Mouse (Mus musculus) hindbrain, embryonic 12.5 days (tissue): Measurements from ENCODE around the gene Gskip. TPM values are rescaled to one million over a fixed set of nuclear protein-coding genes. Genes with fewer than 3 reads are reported as not detected.

Experiments
- ATAC-seq: fragments of 200-750 bp; cut with Nextera tagmentation; 2 replicates; pipeline ENCODE4 v1.8.0; 2017; ENCODE audit warnings: moderate TSS enrichment; ENCODE audit not compliant: low FRiP score
- H3K27ac ChIP-seq: fragments of 300-500 bp; sonication (generic); 2 replicates; pipeline ENCODE4 v1.5.1; 2016; ENCODE audit warnings: mild to moderate bottlenecking
- H3K27me3 ChIP-seq: fragments of 300-500 bp; sonication (generic); 2 replicates; pipeline ENCODE4 v1.6.1; 2016; ENCODE audit warnings: mild to moderate bottlenecking
- H3K36me3 ChIP-seq: fragments of 300-500 bp; sonication (generic); 2 replicates; pipeline ENCODE4 v1.6.1; 2016; ENCODE audit warnings: mild to moderate bottlenecking
- H3K4me1 ChIP-seq: fragments of 300-500 bp; sonication (generic); 2 replicates; pipeline ENCODE4 v1.6.1; 2016
- H3K4me2 ChIP-seq: fragments of 300-500 bp; sonication (generic); replicated peaks from 2 replicates; pipeline ENCODE4 v1.6.1; 2016; ENCODE audit warnings: mild to moderate bottlenecking
- H3K4me3 ChIP-seq: fragments of 300-500 bp; sonication (generic); 2 replicates; pipeline ENCODE4 v1.5.1; 2016; ENCODE audit warnings: mild to moderate bottlenecking
- H3K9ac ChIP-seq: fragments of 300-500 bp; sonication (generic); 2 replicates; pipeline ENCODE4 v1.6.1; 2016; ENCODE audit warnings: mild to moderate bottlenecking, moderate library complexity
- H3K9me3 ChIP-seq: fragments of 300-500 bp; sonication (generic); replicated peaks from 2 replicates; pipeline ENCODE4 v1.6.1; 2016; ENCODE audit warnings: mild to moderate bottlenecking
- WGBS: fragments of 180-500 bp; shearing (Covaris S2); methylation state at CpG from one replicate; pipeline ENCODE4 v1.1.7; 2016; 5-methylcytosine and 5-hydroxymethylcytosine counted together
- polyA plus RNA-seq: library from polyadenylated mRNA; unstranded; fragments of >200 nt; fragmentation: Nextera tagmentation; extraction: Ambion mirVana; gene quantifications from 2 replicates; pipeline ENCODE4 v1.2.1, GENCODE M21; 2016

Gskip gene
- polyA plus RNA-seq, 1 experiment from 2014 or later, result 34.5 TPM

DNA sequence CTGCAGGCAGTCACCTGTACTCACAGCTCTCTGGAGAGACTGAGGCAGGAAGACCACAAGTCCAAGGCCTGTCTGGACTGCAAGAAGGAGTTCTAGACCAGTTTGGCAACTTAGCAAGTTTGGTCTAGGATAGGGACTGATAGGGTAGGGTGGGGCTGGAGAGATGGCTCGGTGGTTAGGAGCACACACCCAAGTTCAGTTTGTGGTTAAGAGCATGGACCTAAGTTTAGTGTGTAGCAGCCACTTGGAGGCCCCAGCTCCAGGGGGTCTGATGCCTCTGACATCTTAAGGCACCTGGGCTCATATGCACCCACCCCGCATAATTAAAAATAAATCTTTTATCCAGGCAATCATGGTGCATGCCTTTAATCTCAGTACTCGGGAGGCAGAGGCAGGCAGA lies 42.6 kb downstream of the Gskip start:
- 85% methylated on average over 3 of the region's 3 CpGs for WGBS
- no peak overlapping the region for H3K4me2 ChIP-seq
- ATAC-seq, result no peak

GRCm38 (mm10) chr12:105727964-105728363 lies 43.3 kb downstream of the Gskip start:
- Histone ChIP-seq H3K27ac (no peak overlapping the region), H3K9ac (no peak overlapping the region), H3K27me3 (no peaks in the 10 kb centered on the region), H3K4me1 (no peaks in the 10 kb centered on the region), H3K9me3 (no peaks in the 10 kb centered on the region), H3K4me2 (no peak overlapping the region), H3K4me3 (no peak overlapping the region), H3K36me3 (no peaks in the 10 kb centered on the region)
- 30% methylated on average over 8 of the region's 8 CpGs for WGBS
- ATAC-seq, result no peak

More for the DNA sequence above, 42.6 kb downstream of the Gskip start:
- Histone ChIP-seq H3K4me3 (no peak overlapping the region), H3K36me3 (no peaks in the 10 kb centered on the region), H3K27me3 (no peaks in the 10 kb centered on the region), H3K4me1 (no peaks in the 10 kb centered on the region), H3K9me3 (no peaks in the 10 kb centered on the region), H3K27ac (no peak overlapping the region), H3K9ac (no peak overlapping the region)

- ATAC-seq, result no peak
These were observed 46.3 kb downstream of the Gskip start for GRCm38 (mm10) chr12:105730851-105731460.

GRCm38 (mm10) chr12:105733370-105734159 lies 48.9 kb downstream of the Gskip start:
- H3K27ac ChIP-seq, result no peak overlapping the region
- 0 out of 2 replicates have a peak, but pooled peaks cover 2% of the 10 kb centered on the region for H3K4me1 ChIP-seq
- no peaks in the 10 kb centered on the region for H3K9me3 ChIP-seq
- ATAC-seq, result no peak
- H3K27me3 ChIP-seq, result no peaks in the 10 kb centered on the region
- 73% methylated on average over 9 of the region's 9 CpGs for WGBS
- H3K4me3 ChIP-seq, result no peak overlapping the region
- H3K4me2 ChIP-seq, result no peak overlapping the region
- no peak overlapping the region for H3K9ac ChIP-seq
- no peaks in the 10 kb centered on the region for H3K36me3 ChIP-seq

More at GRCm38 (mm10) chr12:105730851-105731460, 46.3 kb downstream of the Gskip start:
- Histone ChIP-seq H3K4me2 (no peak overlapping the region), H3K9ac (no peak overlapping the region), H3K27me3 (no peaks in the 10 kb centered on the region), H3K4me3 (no peak overlapping the region), H3K36me3 (no peaks in the 10 kb centered on the region), H3K9me3 (no peaks in the 10 kb centered on the region), H3K27ac (no peak overlapping the region), H3K4me1 (0 out of 2 replicates have a peak, but pooled peaks cover 2% of the 10 kb centered on the region)
- 80% methylated on average over 6 of the region's 6 CpGs for WGBS

- ATAC-seq, result no peak
- no peak overlapping the region for H3K9ac ChIP-seq
- no peak overlapping the region for H3K27ac ChIP-seq
- WGBS, result 74% methylated on average over 7 of the region's 7 CpGs
- no peaks in the 10 kb centered on the region for H3K27me3 ChIP-seq
- no peaks in the 10 kb centered on the region for H3K9me3 ChIP-seq
- H3K4me2 ChIP-seq, result no peak overlapping the region
- H3K4me1 ChIP-seq, result 0 out of 2 replicates have a peak, but pooled peaks cover 2% of the 10 kb centered on the region
- H3K36me3 ChIP-seq, result no peaks in the 10 kb centered on the region
- H3K4me3 ChIP-seq, result no peak overlapping the region
These were observed 50.7 kb downstream of the Gskip start for GRCm38 (mm10) chr12:105735226-105735888.

DNA sequence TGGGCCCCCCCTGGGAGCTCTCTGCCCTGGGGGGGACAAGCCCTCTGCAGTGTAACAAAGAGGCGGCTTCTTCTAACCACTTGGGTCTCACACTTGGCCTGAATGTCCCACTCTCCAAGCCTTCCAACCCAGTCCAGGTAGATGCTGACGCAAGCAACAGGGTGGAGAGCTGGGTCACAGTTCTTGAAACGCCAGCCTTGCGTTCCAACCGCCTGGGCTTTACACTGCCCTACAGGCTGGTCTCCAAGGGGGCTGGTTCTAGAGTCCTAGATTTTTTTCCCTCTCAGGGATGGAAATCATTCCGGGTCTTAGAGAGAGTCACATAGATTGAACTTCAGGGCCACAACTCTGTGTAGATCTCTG lies 51.2 kb downstream of the Gskip start:
- 90% methylated on average over 6 of the region's 6 CpGs for WGBS
- no peaks in the 10 kb centered on the region for H3K27me3 ChIP-seq
- no peak overlapping the region for H3K4me2 ChIP-seq
- no peaks in the 10 kb centered on the region for H3K36me3 ChIP-seq
- no peak for ATAC-seq
- H3K4me3 ChIP-seq, result no peak overlapping the region
- H3K4me1 ChIP-seq, result 0 out of 2 replicates have a peak, but pooled peaks cover 2% of the 10 kb centered on the region
- H3K27ac ChIP-seq, result no peak overlapping the region
- no peaks in the 10 kb centered on the region for H3K9me3 ChIP-seq
- H3K9ac ChIP-seq, result no peak overlapping the region

- Histone ChIP-seq H3K4me1 (0 out of 2 replicates have a peak, but pooled peaks cover 2% of the 10 kb centered on the region), H3K27ac (no peak overlapping the region), H3K4me2 (no peak overlapping the region), H3K9me3 (no peaks in the 10 kb centered on the region), H3K9ac (no peak overlapping the region), H3K36me3 (no peaks in the 10 kb centered on the region), H3K27me3 (no peaks in the 10 kb centered on the region), H3K4me3 (no peak overlapping the region)
- 74% methylated on average over 15 of the region's 15 CpGs for WGBS
- ATAC-seq, result no peak
These were observed 53.9 kb downstream of the Gskip start for GRCm38 (mm10) chr12:105738316-105739096.

GRCm38 (mm10) chr12:105739656-105740055 lies 55.0 kb downstream of the Gskip start:
- Histone ChIP-seq H3K4me2 (no peak overlapping the region), H3K36me3 (no peaks in the 10 kb centered on the region), H3K27ac (no peak overlapping the region), H3K27me3 (no peaks in the 10 kb centered on the region), H3K9me3 (no peaks in the 10 kb centered on the region), H3K9ac (no peak overlapping the region), H3K4me1 (0 out of 2 replicates have a peak, but pooled peaks cover 2% of the 10 kb centered on the region), H3K4me3 (no peak overlapping the region)
- no peak for ATAC-seq
- 90% methylated on average over 8 of the region's 8 CpGs for WGBS

GRCm38 (mm10) chr12:105748114-105748513 lies 63.5 kb downstream of the Gskip start:
- no peaks in the 10 kb centered on the region for H3K4me1 ChIP-seq
- H3K36me3 ChIP-seq, result no peaks in the 10 kb centered on the region
- H3K9me3 ChIP-seq, result no peaks in the 10 kb centered on the region
- 86% methylated on average over 5 of the region's 5 CpGs for WGBS
- no peak overlapping the region for H3K27ac ChIP-seq
- H3K9ac ChIP-seq, result no peak overlapping the region
- ATAC-seq, result no peak
- no peak overlapping the region for H3K4me2 ChIP-seq
- H3K27me3 ChIP-seq, result no peaks in the 10 kb centered on the region
- H3K4me3 ChIP-seq, result no peak overlapping the region
